Mouse (Mus musculus): ENCODE measurements around the gene Clec5a. TPM values are rescaled to one million over a fixed set of nuclear protein-coding genes. Genes with fewer than 3 reads are reported as not detected.
"Not testable (repeated sequence)": the region's sequence is repeated elsewhere in the genome, so short reads cannot be mapped to it uniquely, and the experiment has no call there.

Gene Clec5a
- total and polyA plus RNA-seq, 3 experiments, result not detected

GRCm38 (mm10) chr6:40607431-40607830 is 21.8 kb upstream of the Clec5a start:
- Histone ChIP-seq H3K79me2 (ENCODE audit: control insufficient read depth, insufficient read depth, low read length, poor library complexity) (no peaks in the 10 kb centered on the region), H3K36me3 (ENCODE audit: control insufficient read depth in 1 of 2, insufficient read depth in 2 of 2, low read length in 2 of 2) (no peaks in the 10 kb centered on the region), H3K9me3 (replicated peaks; ENCODE audit: insufficient read depth, low read length) (no peaks in the 10 kb centered on the region), H3K9ac (ENCODE audit: control insufficient read depth, low read depth, low read length, poor library complexity, severe bottlenecking) (no peak overlapping the region), H3K27me3 (ENCODE audit: control insufficient read depth in 1 of 2, insufficient read depth in 2 of 2, low read length in 2 of 2) (no peaks in the 10 kb centered on the region), H3K27ac (ENCODE audit: control insufficient read depth, low read depth, low read length) (no peak overlapping the region), H3K4me1 (ENCODE audit: control insufficient read depth in 1 of 2, insufficient read depth in 2 of 2, low read length in 2 of 2) (no peaks in the 10 kb centered on the region), H3K4me3 (ENCODE audit: control insufficient read depth in 1 of 2, insufficient read depth in 1 of 2, low read depth in 2 of 2, low read length in 2 of 2) (no peak overlapping the region)
- TF ChIP-seq MAX (IDR thresholded peaks at IDR 0.05; ENCODE audit: low read length) (no peak), ZNF384 (IDR thresholded peaks at IDR 0.05; ENCODE audit: low read depth, low read length) (no peak), EP300 (IDR thresholded peaks at IDR 0.05; ENCODE audit: low read depth in 1 of 2, low read length in 2 of 2) (no peak), GABPA (IDR thresholded peaks at IDR 0.05; ENCODE audit: low read depth, low read length) (no peak), RAD21 (IDR thresholded peaks at IDR 0.05; ENCODE audit: low read depth, low read length) (no peak), BHLHE40 (IDR thresholded peaks at IDR 0.05; ENCODE audit: borderline replicate concordance, low read depth, low read length) (no peak), MYB (IDR thresholded peaks at IDR 0.05; ENCODE audit: low read depth, low read length) (no peak), CHD2 (IDR thresholded peaks at IDR 0.05; ENCODE audit: low read length) (no peak), NRF1 (IDR thresholded peaks at IDR 0.05; ENCODE audit: insufficient read depth, low read depth, low read length, poor library complexity, severe bottlenecking) (no peak), TBP (IDR thresholded peaks at IDR 0.05; ENCODE audit: low read depth, low read length) (no peak), USF2 (IDR thresholded peaks at IDR 0.05; ENCODE audit: borderline replicate concordance in 1 of 2, insufficient read depth in 1 of 2, low read depth in 1 of 2, low read length in 2 of 2) (no peak), SIN3A (IDR thresholded peaks at IDR 0.05; ENCODE audit: low read length) (no peak), MXI1 (IDR thresholded peaks at IDR 0.05; ENCODE audit: low read depth, low read length) (no peak), USF1 (IDR thresholded peaks at IDR 0.05; ENCODE audit: low read depth, low read length) (no peak), NELFE (IDR thresholded peaks at IDR 0.05; ENCODE audit: low read depth, low read length) (no peak), TAL1 (IDR thresholded peaks at IDR 0.05; ENCODE audit: low read length) (no peak)
- DNase-seq (ENCODE audit: low read depth, low spot score), result no peak

- H3K27ac ChIP-seq (ENCODE audit: control insufficient read depth, low read depth, low read length); H3K4me1 ChIP-seq (ENCODE audit: control insufficient read depth in 1 of 2, insufficient read depth in 2 of 2, low read length in 2 of 2); H3K4me3 ChIP-seq (ENCODE audit: control insufficient read depth in 1 of 2, insufficient read depth in 1 of 2, low read depth in 2 of 2, low read length in 2 of 2); H3K79me2 ChIP-seq (ENCODE audit: control insufficient read depth, insufficient read depth, low read length, poor library complexity); H3K9me3 ChIP-seq (replicated peaks; ENCODE audit: insufficient read depth, low read length); DNase-seq (ENCODE audit: low read depth, low spot score); H3K27me3 ChIP-seq (ENCODE audit: control insufficient read depth in 1 of 2, insufficient read depth in 2 of 2, low read length in 2 of 2); H3K9ac ChIP-seq (ENCODE audit: control insufficient read depth, low read depth, low read length, poor library complexity, severe bottlenecking); H3K36me3 ChIP-seq (ENCODE audit: control insufficient read depth in 1 of 2, insufficient read depth in 2 of 2, low read length in 2 of 2): not testable (repeated sequence)
Observed at GRCm38 (mm10) chr6:40598546-40598945, 12.9 kb upstream of the Clec5a start.

Measured in MEL (cell line).